Mouse (Mus musculus) heart, postnatal 0 days (tissue): Measurements from ENCODE around the gene Ano10. TPM values are rescaled to one million over a fixed set of nuclear protein-coding genes. Genes with fewer than 3 reads are reported as not detected.
A peak's percentile ranks its signal among the peaks of the same experiment; 100 is the strongest.

Source experiments
- ATAC-seq: fragments of 200-750 bp; cut with Nextera tagmentation; 2 replicates; pipeline ENCODE4 v1.8.0; 2017; ENCODE audit warnings: low read depth, moderate number of reproducible peaks, moderate library complexity; ENCODE audit not compliant: insufficient read depth
- DNase-seq: peaks from one replicate; pipeline ENCODE4 v3.0.0-alpha.2; 2016; ENCODE audit warnings: low spot score
- H3K27ac ChIP-seq: fragments of 300-500 bp; sonication (generic); 2 replicates; pipeline ENCODE4 v1.5.1; 2014; ENCODE audit warnings: low read depth, mild to moderate bottlenecking
- H3K27me3 ChIP-seq: fragments of 300-500 bp; sonication (generic); 2 replicates; pipeline ENCODE4 v1.6.1; 2014; ENCODE audit warnings: low read length, mixed read lengths; ENCODE audit not compliant: control insufficient read depth, insufficient read depth
- H3K36me3 ChIP-seq: fragments of 300-500 bp; sonication (generic); replicated peaks from 2 replicates; pipeline ENCODE4 v1.6.1; 2014; ENCODE audit warnings: low read length, mixed read lengths; ENCODE audit not compliant: control insufficient read depth, insufficient read depth
- H3K4me1 ChIP-seq: fragments of 300-500 bp; sonication (generic); 2 replicates; pipeline ENCODE4 v1.6.1; 2014; ENCODE audit warnings: antibody characterized with exemption; ENCODE audit not compliant: control insufficient read depth, insufficient read depth
- H3K4me2 ChIP-seq: fragments of 300-500 bp; sonication (generic); 2 replicates; pipeline ENCODE4 v1.6.1; 2014; ENCODE audit warnings: low read depth, mild to moderate bottlenecking, low read length, moderate library complexity
- H3K4me3 ChIP-seq: fragments of 300-500 bp; sonication (generic); 2 replicates; pipeline ENCODE4 v1.5.1; 2014; ENCODE audit warnings: low read depth, low read length
- H3K9ac ChIP-seq: fragments of 300-500 bp; sonication (generic); replicated peaks from 2 replicates; pipeline ENCODE4 v1.6.1; 2014; ENCODE audit warnings: low read depth, low read length, mixed read lengths
- H3K9me3 ChIP-seq: fragments of 300-500 bp; sonication (generic); replicated peaks from 2 replicates; pipeline ENCODE4 v1.6.1; 2016; ENCODE audit warnings: low read length; ENCODE audit not compliant: control insufficient read depth
- CTCF ChIP-seq: IDR thresholded peaks from 2 replicates; pipeline ENCODE4 v1.5.1; 2016; ENCODE audit warnings: antibody characterized with exemption, control low read depth, low read depth
- EP300 ChIP-seq: IDR thresholded peaks from 2 replicates; pipeline ENCODE4 v1.6.1; 2016; ENCODE audit warnings: antibody characterized with exemption, low read depth
- WGBS: fragments of 180-500 bp; shearing (Covaris S2); extraction: QIAGEN DNeasy Blood & Tissue Kit; methylation state at CpG from one replicate; pipeline ENCODE4 v1.1.7; 2014; 5-methylcytosine and 5-hydroxymethylcytosine counted together
- polyA plus RNA-seq: library from polyadenylated mRNA; unstranded; fragments of >200 nt; fragmentation: Nextera tagmentation; extraction: Ambion mirVana; gene quantifications from 2 replicates; pipeline ENCODE4 v1.2.1, GENCODE M21; 2015
- total RNA-seq: library from RNA; depleted of rRNA; stranded (reverse); fragments of >200 nt; gene quantifications from 2 replicates; pipeline ENCODE4 v1.2.3, GENCODE M21; 2014; ENCODE audit warnings: low replicate concordance

Ano10 gene
- total and polyA plus RNA-seq, 2 experiments from 2014 or later: 21.3 to 24.1 TPM

GRCm38 (mm10) chr9:122153436-122153835 is 140.8 kb downstream of the Ano10 start:
- H3K4me1 ChIP-seq: peaks cover 22% of the 10 kb centered on the region
- DNase-seq (no peak), ATAC-seq (no peak)
- WGBS: 61% methylated on average over 3 of the region's 3 CpGs
- no peak overlapping the region for H3K9ac ChIP-seq
- H3K27ac ChIP-seq: peak overlapping the region; percentile 17; the same call in 1 of the 2 replicates
- H3K4me3 ChIP-seq: no peak overlapping the region
- peaks cover 4% of the 10 kb centered on the region; the same call in 1 of the 2 replicates for H3K9me3 ChIP-seq
- peaks cover 26% of the 10 kb centered on the region for H3K36me3 ChIP-seq
- H3K27me3 ChIP-seq: no peaks in the 10 kb centered on the region
- no peak overlapping the region for H3K4me2 ChIP-seq
- no peak for TF ChIP-seq EP300
- TF ChIP-seq CTCF: no peak

GRCm38 (mm10) chr9:122152501-122152900 is 141.7 kb downstream of the Ano10 start:
- no peak overlapping the region for H3K4me2 ChIP-seq
- no peak overlapping the region for H3K27ac ChIP-seq
- H3K9ac ChIP-seq: no peak overlapping the region
- ATAC-seq: no peak
- no peak overlapping the region for H3K4me3 ChIP-seq
- no peaks in the 10 kb centered on the region for H3K27me3 ChIP-seq
- peaks cover 24% of the 10 kb centered on the region for H3K36me3 ChIP-seq
- no peak for TF ChIP-seq CTCF
- no peak for TF ChIP-seq EP300
- DNase-seq: no peak
- peaks cover 4% of the 10 kb centered on the region; the same call in 1 of the 2 replicates for H3K9me3 ChIP-seq
- peaks cover 19% of the 10 kb centered on the region for H3K4me1 ChIP-seq
- 44% methylated on average over 1 of the region's 1 CpGs for WGBS

- 78% methylated on average over 4 of the region's 4 CpGs for WGBS
- Histone ChIP-seq H3K4me2 (no peak overlapping the region), H3K36me3 (peaks cover 22% of the 10 kb centered on the region), H3K27me3 (no peaks in the 10 kb centered on the region), H3K4me3 (no peak overlapping the region), H3K27ac (no peak overlapping the region), H3K4me1 (peaks cover 19% of the 10 kb centered on the region), H3K9me3 (peaks cover 4% of the 10 kb centered on the region; the same call in 1 of the 2 replicates), H3K9ac (no peak overlapping the region)
- no peak for DNase-seq
- TF ChIP-seq CTCF (no peak), EP300 (no peak)
- no peak for ATAC-seq
These were observed 142.2 kb downstream of the Ano10 start for GRCm38 (mm10) chr9:122152063-122152462.

GRCm38 (mm10) chr9:122149997-122150826 is 144.0 kb downstream of the Ano10 start:
- Histone ChIP-seq H3K4me1 (peaks cover 31% of the 10 kb centered on the region), H3K4me3 (no peak overlapping the region), H3K27me3 (no peaks in the 10 kb centered on the region), H3K27ac (no peak overlapping the region), H3K36me3 (peaks cover 27% of the 10 kb centered on the region), H3K9ac (no peak overlapping the region), H3K4me2 (no peak overlapping the region), H3K9me3 (no peaks in the 10 kb centered on the region)
- 79% methylated on average over 9 of the region's 9 CpGs for WGBS
- DNase-seq: no peak
- ATAC-seq: no peak
- TF ChIP-seq CTCF: no peak
- TF ChIP-seq EP300: no peak

GRCm38 (mm10) chr9:122148356-122148755 is 145.9 kb downstream of the Ano10 start:
- Histone ChIP-seq H3K27me3 (no peaks in the 10 kb centered on the region), H3K9me3 (no peaks in the 10 kb centered on the region), H3K4me1 (peaks cover 22% of the 10 kb centered on the region), H3K36me3 (peaks cover 37% of the 10 kb centered on the region), H3K9ac (no peak overlapping the region), H3K4me2 (no peak overlapping the region), H3K4me3 (no peak overlapping the region), H3K27ac (no peak overlapping the region)
- ATAC-seq (no peak), DNase-seq (no peak)
- no peak for TF ChIP-seq EP300
- TF ChIP-seq CTCF: no peak
- WGBS: 79% methylated on average over 3 of the region's 3 CpGs
